Mouse (Mus musculus): ENCODE measurements around the gene Kif3c. TPM values are rescaled to one million over a fixed set of nuclear protein-coding genes. Genes with fewer than 3 reads are reported as not detected.
"Not testable (repeated sequence)": the region's sequence is repeated elsewhere in the genome, so short reads cannot be mapped to it uniquely, and the experiment has no call there.

Gene Kif3c
- polyA plus RNA-seq, 1 experiment from 2014 or later: 32.0 TPM

DNA sequence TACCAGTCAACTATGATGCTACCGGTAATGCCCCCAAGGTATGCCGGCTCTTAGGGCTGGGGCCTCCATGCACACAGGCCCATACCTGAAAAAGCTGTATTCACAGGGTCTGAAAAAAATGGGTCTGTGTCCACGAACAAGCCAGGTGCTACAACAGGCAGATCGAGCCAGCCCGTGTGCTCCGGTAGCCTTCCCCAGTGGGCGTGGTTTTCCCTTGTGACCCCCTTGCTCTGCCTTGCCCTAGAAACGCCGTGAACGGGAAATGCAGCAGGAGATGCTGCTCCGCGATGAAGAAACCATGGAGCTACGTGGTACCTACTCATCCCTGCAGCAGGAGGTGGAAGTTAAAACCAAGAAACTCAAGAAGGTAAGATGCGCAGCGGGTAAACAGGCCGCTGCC is 23.0 kb downstream of the Kif3c start:
- DNase-seq (ENCODE audit: low read depth, low spot score) (no peak), ATAC-seq (no peak)
- ChIA-PET CTCF (no interaction called here), POLR2A (no interaction called here)
- no peak for TF ChIP-seq CTCF (IDR thresholded peaks at IDR 0.05)
- in situ Hi-C loops (cut with MboI; ENCODE audit: low pct_unique_long_range_greater_than_20kb): no loop called here
- no peaks in the 10 kb centered on the region for H3K27me3 ChIP-seq

DNA sequence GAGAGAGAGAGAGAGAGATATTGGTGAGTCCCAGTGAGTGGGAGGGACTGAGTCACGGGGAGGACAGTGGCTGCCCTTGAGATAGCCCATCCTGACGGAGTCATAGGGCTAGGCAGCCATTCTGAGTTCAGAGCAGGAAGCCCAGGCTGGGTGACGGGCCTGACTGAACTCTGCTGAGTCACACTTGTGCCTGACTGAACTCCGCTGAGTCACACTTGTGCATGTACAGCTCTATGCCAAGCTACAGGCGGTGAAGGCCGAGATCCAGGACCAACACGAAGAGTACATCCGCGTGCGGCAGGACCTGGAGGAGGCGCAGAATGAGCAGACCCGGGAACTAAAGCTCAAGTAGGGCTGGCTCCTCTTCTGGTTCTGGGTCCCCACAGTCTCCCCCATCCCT is 24.5 kb downstream of the Kif3c start:
- H3K27me3 ChIP-seq: no peaks in the 10 kb centered on the region
- ChIA-PET POLR2A (no interaction called here), CTCF (interaction anchor here (1.0 to 1.5 kb wide), 2 partner anchors 16 to 30 kb away, joined by 3 read pairs; no protein-coding TSS in a partner anchor)
- in situ Hi-C loops (cut with MboI; ENCODE audit: low pct_unique_long_range_greater_than_20kb): no loop called here
- peak; percentile 65 for ATAC-seq
- no peak for TF ChIP-seq CTCF (IDR thresholded peaks at IDR 0.05)
- no peak for DNase-seq (ENCODE audit: low read depth, low spot score)

DNA sequence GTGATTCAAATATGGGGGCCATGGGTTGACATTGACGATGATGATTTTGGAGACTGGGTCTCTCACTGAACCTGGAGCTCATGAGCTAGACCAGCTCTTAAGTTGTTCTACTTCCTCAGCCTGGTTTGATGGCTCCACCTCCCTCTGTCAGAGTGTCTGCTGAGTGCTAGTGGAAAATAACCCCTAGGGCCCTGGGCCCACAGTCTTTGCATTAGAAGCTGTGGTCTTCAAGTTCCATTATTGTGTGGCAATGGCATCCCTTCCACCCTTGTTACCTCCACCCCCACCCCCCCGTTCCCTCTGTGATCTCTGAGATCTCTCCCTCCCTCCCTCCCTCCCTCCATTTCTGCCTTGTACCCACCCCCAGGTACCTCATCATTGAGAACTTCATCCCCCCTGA is 25.1 kb downstream of the Kif3c start:
- H3K27me3 ChIP-seq: no peaks in the 10 kb centered on the region
- ATAC-seq (no peak), DNase-seq (ENCODE audit: low read depth, low spot score) (no peak)
- TF ChIP-seq CTCF (IDR thresholded peaks at IDR 0.05): no peak
- in situ Hi-C loops (cut with MboI; ENCODE audit: low pct_unique_long_range_greater_than_20kb): no loop called here
- ChIA-PET CTCF (interaction anchor here (0.9 to 1.6 kb wide), 6 partner anchors 8 to 134 kb away, joined by 3 to 12 read pairs (median 3); no protein-coding TSS in a partner anchor), POLR2A (no interaction called here)

DNA sequence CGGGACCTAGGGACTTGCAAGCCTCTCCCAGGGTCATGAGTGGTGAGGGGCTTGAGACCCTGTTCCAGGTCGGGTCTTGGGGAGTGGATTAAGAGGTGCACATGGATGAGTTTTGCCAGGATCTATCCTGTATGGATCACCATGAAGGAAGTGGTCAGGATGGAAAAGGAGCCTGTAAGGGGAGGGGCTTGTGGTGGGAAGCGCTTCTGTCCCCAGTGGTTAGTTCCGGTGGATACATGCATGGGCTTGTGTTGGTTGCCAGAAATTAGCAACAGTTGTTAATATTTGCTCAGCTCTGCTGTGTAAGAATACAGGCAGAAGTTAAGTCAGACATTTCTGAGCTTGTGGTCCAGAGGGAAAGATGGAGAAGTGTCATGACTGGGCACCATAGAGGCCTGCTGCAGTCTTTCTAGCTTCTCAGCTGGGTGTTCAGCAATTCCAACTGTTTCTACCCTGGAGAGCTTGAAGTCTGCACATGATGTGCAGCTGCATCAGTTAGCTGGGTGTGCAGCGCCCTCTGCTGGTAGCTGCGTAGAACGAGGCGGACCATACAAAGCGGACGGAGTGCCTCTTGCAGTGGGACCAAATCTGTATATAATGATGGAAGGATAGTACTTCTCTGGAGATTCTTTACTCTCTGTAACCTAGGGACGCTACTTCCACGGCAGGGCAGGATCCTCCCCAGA is 25.8 kb downstream of the Kif3c start:
- ChIA-PET POLR2A (no interaction called here), CTCF (interaction anchor here (0.9 to 1.6 kb wide), 10 partner anchors 9 to 137 kb away, joined by 3 to 12 read pairs (median 3); no protein-coding TSS in a partner anchor)
- DNase-seq (ENCODE audit: low read depth, low spot score) (peak; percentile 43), ATAC-seq (peak; percentile 85)
- no peaks in the 10 kb centered on the region for H3K27me3 ChIP-seq
- in situ Hi-C loops (cut with MboI; ENCODE audit: low pct_unique_long_range_greater_than_20kb): no loop called here
- TF ChIP-seq CTCF (IDR thresholded peaks at IDR 0.05): peak; percentile 95

DNA sequence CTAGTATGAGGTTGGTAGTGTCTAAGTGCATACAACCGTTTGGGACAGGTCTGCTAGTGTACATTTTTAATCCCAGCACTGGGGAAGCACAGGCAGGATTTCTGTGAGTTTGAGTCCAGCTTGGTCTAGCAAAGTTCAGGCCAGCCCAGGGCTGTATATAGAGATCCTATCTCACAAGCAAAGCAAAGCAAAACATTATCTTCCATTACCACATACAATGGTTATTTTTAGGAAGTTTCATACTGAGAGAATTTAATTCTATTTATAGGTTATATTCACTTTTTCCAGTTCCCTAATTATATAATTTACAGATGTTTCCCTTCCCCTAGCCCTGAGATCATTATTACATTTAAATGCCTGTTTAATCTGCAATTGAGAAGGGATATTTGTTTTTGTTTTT is 26.3 kb downstream of the Kif3c start:
- in situ Hi-C loops (cut with MboI; ENCODE audit: low pct_unique_long_range_greater_than_20kb): no loop called here
- no peak for DNase-seq (ENCODE audit: low read depth, low spot score)
- no peak for TF ChIP-seq CTCF (IDR thresholded peaks at IDR 0.05)
- ATAC-seq: no peak
- H3K27me3 ChIP-seq: no peaks in the 10 kb centered on the region
- POLR2A ChIA-PET: no interaction called here
- CTCF ChIA-PET: interaction anchor here (0.9 to 1.6 kb wide), 9 partner anchors 9 to 137 kb away, joined by 3 to 12 read pairs (median 3); no protein-coding TSS in a partner anchor

DNA sequence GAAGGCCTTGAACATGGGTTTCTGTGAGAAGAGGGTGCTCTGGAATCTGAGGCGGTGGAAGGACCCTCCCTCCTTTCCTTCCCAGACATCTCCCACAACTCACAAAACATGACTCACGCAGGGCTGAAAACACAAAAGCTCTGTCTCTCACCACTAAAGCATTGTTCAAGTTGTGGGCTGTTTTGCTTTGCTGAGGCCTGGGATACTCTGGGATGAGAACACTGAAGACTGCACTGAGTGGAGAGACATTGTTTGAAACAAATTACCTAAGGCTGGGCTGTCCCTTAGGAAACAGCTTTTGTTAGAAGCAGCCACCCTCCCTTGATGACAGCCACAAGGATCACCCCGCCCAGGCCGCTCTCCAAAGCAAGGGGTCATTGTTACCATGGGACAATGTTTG is 28.2 kb downstream of the Kif3c start:
- POLR2A ChIA-PET: interaction anchor here (0.6 kb wide), 1 partner anchor 53 kb away, joined by 3 read pairs; no protein-coding TSS in a partner anchor
- in situ Hi-C loops (cut with MboI; ENCODE audit: low pct_unique_long_range_greater_than_20kb): no loop called here
- H3K27me3 ChIP-seq: no peaks in the 10 kb centered on the region
- CTCF ChIA-PET: interaction anchor here (1.1 kb wide), 1 partner anchor 19 kb away, joined by 3 read pairs; no protein-coding TSS in a partner anchor
- ATAC-seq (no peak), DNase-seq (ENCODE audit: low read depth, low spot score) (no peak)
- no peak for TF ChIP-seq CTCF (IDR thresholded peaks at IDR 0.05)

DNA sequence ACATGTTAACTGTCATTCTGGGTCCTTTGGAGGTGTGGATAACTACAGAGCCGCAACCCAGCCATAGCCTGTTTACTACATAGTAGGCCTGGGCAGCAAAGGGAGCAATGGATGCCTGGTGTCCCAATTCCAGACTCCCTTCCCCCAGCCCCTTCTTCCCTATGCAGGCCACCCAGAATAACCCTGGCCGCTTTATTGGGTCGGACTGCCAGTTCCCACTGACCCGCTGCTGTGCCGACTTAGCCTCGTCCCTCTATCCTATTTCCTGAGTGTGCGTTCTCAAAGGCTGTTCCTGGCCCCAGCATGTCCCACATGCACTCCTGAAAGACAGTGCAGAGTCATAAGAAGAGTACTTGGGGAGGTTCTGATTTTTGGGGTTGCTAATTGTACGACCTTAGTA is 32.0 kb downstream of the Kif3c start:
- TF ChIP-seq CTCF (IDR thresholded peaks at IDR 0.05): no peak
- no peaks in the 10 kb centered on the region for H3K27me3 ChIP-seq
- in situ Hi-C loops (cut with MboI; ENCODE audit: low pct_unique_long_range_greater_than_20kb): no loop called here
- DNase-seq (ENCODE audit: low read depth, low spot score) (no peak), ATAC-seq (no peak)
- ChIA-PET POLR2A (no interaction called here), CTCF (no interaction called here)

DNA sequence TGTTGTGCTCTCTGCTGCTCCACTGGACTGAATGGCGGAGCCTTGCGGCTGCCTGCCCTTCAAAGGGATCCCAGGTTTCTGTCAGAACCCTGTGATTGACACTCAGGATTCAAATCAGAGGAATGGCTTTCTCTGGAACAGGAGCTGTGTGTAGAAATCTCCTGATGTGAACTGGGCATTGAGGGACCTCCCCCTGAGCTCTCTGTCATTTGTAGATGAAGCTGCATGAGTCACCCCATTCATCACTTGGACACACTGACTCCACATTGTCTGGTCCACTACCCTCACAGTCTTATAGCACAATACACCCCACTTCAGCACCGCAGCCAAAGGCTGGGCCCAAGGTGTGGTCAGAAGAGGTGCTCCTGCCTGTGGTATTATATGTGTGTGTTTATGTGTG is 40.7 kb downstream of the Kif3c start:
- H3K27me3 ChIP-seq; CTCF ChIA-PET; in situ Hi-C loops (cut with MboI; ENCODE audit: low pct_unique_long_range_greater_than_20kb); POLR2A ChIA-PET; DNase-seq (ENCODE audit: low read depth, low spot score): not testable (repeated sequence)
- peak; percentile 36 for ATAC-seq

DNA sequence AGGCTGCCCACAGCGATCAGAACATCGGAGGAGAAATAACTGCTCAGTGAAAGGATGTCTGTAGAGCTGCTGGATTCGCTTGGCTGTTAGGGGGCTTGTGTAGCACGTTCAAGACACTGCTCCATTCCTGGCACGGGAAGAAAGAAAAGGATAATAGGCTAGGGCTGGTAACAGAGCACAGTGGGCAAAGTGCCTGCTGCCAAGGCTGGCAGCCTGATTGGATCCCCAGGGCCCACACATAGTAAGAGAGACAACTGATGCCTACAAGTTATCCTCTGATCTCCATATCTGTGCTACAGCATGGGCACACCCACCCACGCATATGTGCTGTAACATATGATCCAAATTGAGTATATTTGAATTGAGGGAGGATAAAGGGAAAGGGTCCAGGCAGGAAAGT is 41.7 kb downstream of the Kif3c start:
- ChIA-PET CTCF (no interaction called here), POLR2A (no interaction called here)
- in situ Hi-C loops (cut with MboI; ENCODE audit: low pct_unique_long_range_greater_than_20kb): no loop called here
- H3K27me3 ChIP-seq: no peaks in the 10 kb centered on the region
- no peak for TF ChIP-seq CTCF (IDR thresholded peaks at IDR 0.05)
- no peak for DNase-seq (ENCODE audit: low read depth, low spot score)
- no peak for ATAC-seq

DNA sequence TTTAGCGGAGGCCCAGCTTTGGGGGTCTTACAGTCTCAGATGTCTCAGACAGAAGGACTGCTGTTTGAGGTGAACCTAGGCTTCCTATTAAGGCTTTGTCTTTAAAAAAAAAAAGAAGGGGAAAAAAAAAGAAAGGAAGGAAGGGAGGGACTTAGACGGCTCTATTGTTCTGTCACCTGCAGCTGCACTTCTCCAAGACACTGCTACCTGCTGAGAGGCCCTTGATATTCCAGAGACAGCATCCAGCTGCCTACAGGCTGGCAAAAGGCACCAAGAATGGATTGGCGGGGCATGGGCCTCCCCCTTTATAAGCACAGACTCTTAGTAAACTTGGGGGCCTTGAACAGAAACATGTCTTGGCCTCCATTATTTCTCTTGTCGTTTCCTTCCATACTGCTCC is 50.0 kb downstream of the Kif3c start:
- no peak for TF ChIP-seq CTCF (IDR thresholded peaks at IDR 0.05)
- POLR2A ChIA-PET: no interaction called here
- ATAC-seq (no peak), DNase-seq (ENCODE audit: low read depth, low spot score) (no peak)
- H3K27me3 ChIP-seq: no peaks in the 10 kb centered on the region
- CTCF ChIA-PET: interaction anchor here (1.7 kb wide), 1 partner anchor 10 kb away, joined by 5 read pairs; no protein-coding TSS in a partner anchor
- in situ Hi-C loops (cut with MboI; ENCODE audit: low pct_unique_long_range_greater_than_20kb): no loop called here

DNA sequence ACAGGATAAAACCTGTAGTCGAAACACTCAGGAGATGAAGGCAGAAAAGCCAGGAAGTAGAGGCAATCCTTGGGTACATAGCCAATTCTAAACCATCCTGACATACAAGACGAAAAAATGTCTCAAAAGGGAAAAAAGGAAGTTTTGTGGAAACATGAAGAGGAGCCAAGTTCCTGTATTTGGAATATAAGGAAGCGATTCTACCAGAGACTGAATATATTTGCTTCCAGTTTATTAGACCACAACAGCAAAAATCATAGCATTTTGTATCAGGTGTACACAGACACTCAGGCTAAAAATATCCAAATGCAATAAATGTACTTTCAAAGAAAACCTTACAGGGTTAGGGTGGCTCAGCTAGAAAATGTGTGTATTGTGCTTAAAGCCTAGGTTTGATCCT is 53.8 kb downstream of the Kif3c start:
- POLR2A ChIA-PET: no interaction called here
- H3K27me3 ChIP-seq: no peaks in the 10 kb centered on the region
- in situ Hi-C loops (cut with MboI; ENCODE audit: low pct_unique_long_range_greater_than_20kb): no loop called here
- no peak for DNase-seq (ENCODE audit: low read depth, low spot score)
- CTCF ChIA-PET: interaction anchor here (1.0 kb wide), 2 partner anchors 24 to 28 kb away, joined by 3 read pairs; no protein-coding TSS in a partner anchor
- no peak for TF ChIP-seq CTCF (IDR thresholded peaks at IDR 0.05)
- no peak for ATAC-seq

DNA sequence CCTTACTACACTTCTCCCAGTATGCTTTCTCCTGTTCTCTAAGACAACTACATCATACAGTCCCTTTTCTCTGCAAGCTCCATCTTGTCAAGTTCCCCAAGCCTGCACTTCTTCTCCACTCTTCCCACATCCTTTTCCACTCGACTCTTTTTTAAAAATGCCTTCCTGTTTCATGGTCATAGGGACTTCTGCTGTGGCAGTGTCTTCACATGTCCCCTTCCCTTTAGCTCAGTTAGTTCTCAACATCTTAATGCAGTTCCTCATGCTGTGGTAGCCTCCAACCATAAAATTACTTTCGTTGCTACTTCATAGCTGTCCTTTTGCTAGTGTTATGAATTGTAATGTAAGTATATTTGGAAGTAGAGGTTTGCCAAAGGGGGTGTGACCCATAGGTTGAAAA is 55.6 kb downstream of the Kif3c start:
- ChIA-PET POLR2A (no interaction called here), CTCF (no interaction called here)
- no peaks in the 10 kb centered on the region for H3K27me3 ChIP-seq
- TF ChIP-seq CTCF (IDR thresholded peaks at IDR 0.05): no peak
- DNase-seq (ENCODE audit: low read depth, low spot score) (no peak), ATAC-seq (no peak)
- in situ Hi-C loops (cut with MboI; ENCODE audit: low pct_unique_long_range_greater_than_20kb): no loop called here
